Mouse (Mus musculus) left cerebral cortex, adult 9 months (tissue): ENCODE measurements around the gene Ankdd1a.

ENCODE experiments used
- DNase-seq, 2 experiments: peaks; one replicate each; pipeline ENCODE4 v3.0.0; 2022; ENCODE audit warnings: low spot score in 2 of 2

Ankdd1a gene

GRCm38 (mm10) chr9:65519807-65520504, at the start of gene Ankdd1a:
Gene Ankdd1a (minus strand): TSS chr9:65520193.
- peak in 1 of 2 experiments; percentile 63 for DNase-seq

- DNase-seq: no peak
These were observed 49.5 kb upstream of the Ankdd1a start for GRCm38 (mm10) chr9:65569491-65569971.

DNA sequence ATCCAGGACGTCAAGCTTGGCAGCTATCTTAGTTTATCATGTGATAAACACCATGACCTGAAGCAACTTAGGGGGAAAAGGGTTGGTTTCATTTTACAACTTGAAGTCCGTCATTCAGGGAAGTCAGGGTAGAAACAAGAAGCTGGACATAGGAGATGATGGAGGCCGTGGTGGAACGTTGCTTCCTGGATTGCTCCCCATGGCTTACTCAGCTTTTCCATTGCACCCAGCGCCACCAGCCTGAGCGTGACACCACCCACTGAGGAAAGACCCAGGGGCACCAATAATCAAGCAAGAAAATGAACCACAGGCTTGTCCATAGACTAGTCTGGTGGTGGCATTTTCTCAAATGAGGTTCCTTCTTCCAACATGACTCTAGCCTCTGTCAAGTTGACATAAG, 48.8 kb upstream of the Ankdd1a start:
- DNase-seq: no peak

- no peak for DNase-seq
These were observed 44.7 kb upstream of the Ankdd1a start for GRCm38 (mm10) chr9:65564698-65565097.

GRCm38 (mm10) chr9:65563073-65563472, 43.1 kb upstream of the Ankdd1a start:
- no peak for DNase-seq

DNA sequence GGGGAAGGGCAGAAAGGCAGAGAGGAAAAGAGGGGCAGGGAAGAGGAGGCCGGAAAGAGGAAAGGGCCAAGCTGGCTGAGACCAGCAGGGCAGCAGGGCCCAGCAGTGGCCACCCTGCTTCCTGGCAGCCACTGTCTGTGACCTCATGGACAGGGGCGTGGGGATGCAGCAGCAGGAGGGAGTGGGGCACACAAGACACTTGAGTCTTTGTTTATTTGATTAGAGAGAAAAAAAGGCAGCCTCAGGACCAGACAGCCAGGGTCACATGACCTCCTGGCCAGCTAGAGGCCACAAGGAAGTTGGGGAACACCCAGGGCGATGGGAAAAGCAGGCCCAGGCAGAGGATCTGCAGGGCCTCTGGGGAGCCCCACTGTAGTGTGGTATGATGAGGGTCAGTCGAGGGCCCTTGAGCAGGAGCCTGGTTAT, 42.1 kb upstream of the Ankdd1a start:
- DNase-seq: peak; percentile 64 to 70

DNA sequence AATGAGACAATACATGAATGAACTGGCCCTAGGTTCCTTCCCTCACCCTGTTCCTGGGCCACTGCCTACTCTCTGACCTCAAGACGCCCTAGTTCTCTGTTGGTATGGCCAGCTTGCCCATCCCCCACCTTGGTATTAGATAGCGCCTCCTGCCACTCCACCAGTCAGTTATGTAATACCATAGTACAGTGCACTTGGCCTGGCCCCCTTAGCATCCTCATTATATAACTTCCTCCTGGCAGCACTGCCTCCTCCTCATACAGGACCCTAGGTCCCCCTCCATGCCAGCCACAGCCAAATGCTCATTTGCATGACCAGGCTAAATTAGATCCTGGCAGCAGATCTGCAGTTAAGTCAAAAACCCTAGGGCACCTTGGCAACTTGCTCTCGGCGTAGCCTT, 41.0 kb upstream of the Ankdd1a start:
- DNase-seq: no peak

- DNase-seq: no peak
These were observed 38.8 kb upstream of the Ankdd1a start for GRCm38 (mm10) chr9:65558806-65559205.

- no peak for DNase-seq
These were observed 37.0 kb upstream of the Ankdd1a start for GRCm38 (mm10) chr9:65556979-65557378.

DNA sequence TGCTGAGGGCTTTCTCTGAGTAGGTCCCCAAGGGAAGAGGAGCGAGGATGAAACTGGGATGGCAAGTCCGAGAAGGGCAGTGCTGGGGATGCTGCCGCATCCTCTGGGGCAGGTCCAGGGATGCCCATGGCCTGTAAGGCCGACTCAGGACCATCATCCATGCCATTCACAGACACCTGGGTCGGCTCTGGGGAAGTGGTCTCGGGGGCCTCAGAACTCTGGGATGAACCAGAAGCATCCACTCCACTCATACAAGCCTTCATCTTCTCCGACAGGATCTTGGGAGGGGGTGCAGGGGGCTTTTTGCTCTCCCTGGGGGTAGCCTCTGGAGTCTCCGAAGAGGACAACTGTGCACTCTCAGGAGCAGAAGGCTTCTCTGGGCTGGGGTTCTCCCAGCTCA, 36.4 kb upstream of the Ankdd1a start:
- no peak for DNase-seq

GRCm38 (mm10) chr9:65555621-65556020, 35.6 kb upstream of the Ankdd1a start:
- DNase-seq: no peak

DNA sequence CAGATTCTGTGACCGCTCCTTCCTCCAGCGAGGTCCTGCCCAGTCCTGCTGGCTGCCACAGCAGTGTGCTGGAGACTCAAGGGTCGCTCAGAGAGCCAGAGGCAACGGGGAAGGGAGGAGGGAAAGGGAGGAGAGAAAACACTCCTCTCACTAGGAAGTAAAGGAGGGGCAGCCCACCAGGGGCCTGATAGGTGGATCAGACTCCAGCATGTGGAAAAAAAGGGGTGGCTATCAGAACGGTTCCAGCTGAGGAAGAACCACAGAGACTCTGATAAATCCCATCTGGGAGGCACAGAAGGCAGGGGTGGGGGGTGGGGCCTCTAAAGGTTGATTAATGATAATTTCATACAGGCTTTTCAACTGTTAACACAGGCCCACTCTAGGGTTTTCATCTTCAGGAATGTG, 35.0 kb upstream of the Ankdd1a start:
- no peak for DNase-seq

GRCm38 (mm10) chr9:65552711-65553110, 32.7 kb upstream of the Ankdd1a start:
- DNase-seq: no peak

GRCm38 (mm10) chr9:65552141-65552540, 32.1 kb upstream of the Ankdd1a start:
- DNase-seq: no peak

- no peak for DNase-seq
These were observed 31.0 kb upstream of the Ankdd1a start for GRCm38 (mm10) chr9:65551035-65551434.

DNA sequence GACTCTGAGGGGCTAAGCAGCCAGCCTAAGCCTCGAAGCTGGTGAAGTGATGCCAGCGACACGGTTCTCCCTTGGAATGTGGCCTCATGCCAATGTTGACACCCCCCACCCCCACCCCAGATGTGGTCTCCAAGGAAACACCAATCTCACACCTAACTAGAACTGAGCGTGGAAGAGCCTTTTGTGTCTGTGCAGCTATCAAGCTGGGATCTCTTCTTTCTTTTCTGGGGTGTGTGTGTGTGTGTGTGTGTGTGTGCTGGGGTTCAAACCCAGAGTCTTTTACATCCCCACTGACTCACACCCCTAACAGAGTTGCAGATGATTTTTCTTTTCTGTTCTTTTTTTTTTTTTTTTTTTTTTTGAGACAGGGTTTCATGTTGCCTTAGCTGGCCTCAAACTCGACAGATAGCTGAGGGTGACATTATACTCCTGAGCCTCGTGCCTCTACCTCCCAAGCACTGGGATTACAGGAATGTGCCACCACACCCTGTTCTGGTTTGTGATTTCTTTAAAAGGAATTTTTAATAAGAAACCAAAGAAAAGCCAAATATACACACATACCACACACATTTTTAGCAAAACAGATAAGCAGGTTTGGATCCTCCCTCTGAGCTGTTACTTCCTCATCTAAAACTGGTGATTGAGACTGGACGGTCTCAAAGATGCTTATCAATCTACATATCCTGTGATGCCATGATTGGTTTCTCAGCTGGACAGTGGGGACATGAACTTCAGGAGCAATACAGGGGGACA, 30.3 kb upstream of the Ankdd1a start:
- DNase-seq: no peak

- no peak for DNase-seq
These were observed 29.6 kb upstream of the Ankdd1a start for GRCm38 (mm10) chr9:65549643-65550042.

GRCm38 (mm10) chr9:65549139-65549538, 29.1 kb upstream of the Ankdd1a start:
- DNase-seq: no peak

DNA sequence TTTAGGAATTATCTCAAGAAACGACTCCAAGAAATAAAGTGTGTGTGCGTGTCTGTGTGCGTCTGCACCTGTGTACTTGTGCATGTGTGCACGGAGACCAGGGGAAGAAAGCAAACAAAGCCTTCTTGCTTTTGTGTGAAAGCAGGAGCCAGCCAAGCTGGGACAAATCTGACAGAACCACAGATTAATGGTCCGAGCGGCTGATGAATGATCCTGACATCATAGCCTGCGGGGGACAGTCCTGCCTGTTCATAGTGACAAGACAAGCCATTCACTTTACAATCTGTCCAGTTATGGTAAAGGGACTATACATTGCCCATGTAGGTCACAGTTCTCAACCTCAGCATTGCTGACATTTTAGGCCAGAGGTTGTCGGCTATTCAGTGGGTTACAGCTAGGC, 28.3 kb upstream of the Ankdd1a start:
- no peak for DNase-seq

DNA sequence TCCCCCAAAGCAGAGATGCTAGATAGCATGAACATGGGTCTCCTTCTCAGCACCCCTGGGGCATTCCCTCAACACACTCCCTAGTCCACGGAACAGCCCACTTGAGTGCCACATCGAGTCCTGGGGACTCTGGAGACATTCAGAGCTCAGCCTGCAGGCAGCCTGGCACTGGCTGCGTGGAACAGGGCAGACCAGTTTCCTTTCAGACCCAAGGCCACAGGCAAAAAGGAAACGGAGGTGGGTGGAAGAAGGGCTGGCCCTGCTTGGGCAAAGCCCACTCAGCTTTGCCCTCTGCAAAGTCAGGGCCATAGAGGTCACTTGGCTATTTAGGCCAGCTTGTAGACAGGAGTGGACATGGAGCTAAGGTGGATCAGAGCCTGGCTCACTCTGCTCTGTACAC, 27.9 kb upstream of the Ankdd1a start:
- DNase-seq: no peak

GRCm38 (mm10) chr9:65547111-65547510, 27.1 kb upstream of the Ankdd1a start:
- DNase-seq: no peak

DNA sequence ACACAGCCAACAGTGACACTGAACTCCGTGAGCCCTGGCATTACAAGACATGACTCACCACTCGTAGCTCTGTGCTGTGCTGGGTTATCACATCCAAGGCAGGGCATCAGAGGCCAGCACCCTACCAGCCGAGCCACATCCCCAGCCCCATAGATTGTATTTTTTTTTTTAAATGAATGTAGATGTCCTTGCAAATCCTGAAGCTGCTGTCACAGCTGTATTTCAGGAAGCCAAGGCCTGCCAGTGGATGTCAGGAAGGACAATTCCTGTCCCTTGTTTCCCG, 26.4 kb upstream of the Ankdd1a start:
- DNase-seq: no peak

- no peak for DNase-seq
These were observed 25.8 kb upstream of the Ankdd1a start for GRCm38 (mm10) chr9:65545635-65546412.
